Mouse (Mus musculus): ENCODE measurements around the gene Olfr792. TPM values are rescaled to one million over a fixed set of nuclear protein-coding genes. Genes with fewer than 3 reads are reported as not detected.

The Olfr792 gene
- not detected in 2 replicates for polyA plus RNA-seq (2015; fragmentation: Nextera tagmentation; extraction: Ambion mirVana)

- Histone ChIP-seq H3K9me3 (no peaks in the 10 kb centered on the region), H3K27ac (no peak within 1 kb of the TSS), H3K27me3 (replicated peaks) (no peaks in the 10 kb centered on the region), H3K4me3 (replicated peaks) (no peak within 1 kb of the TSS), H3K4me1 (no peaks in the 10 kb centered on the region), H3K4me2 (no peak within 1 kb of the TSS), H3K36me3 (no peaks in the 10 kb centered on the region), H3K9ac (no peak within 1 kb of the TSS)
- WGBS: 89% methylated on average over 1 of the region's 1 CpGs
- no peak for ATAC-seq (ENCODE audit: insufficient read depth, low FRiP score, low read depth)
These were observed at the start of gene Olfr792 for GRCm38 (mm10) chr10:129538862-129539261. Olfr792 (plus strand) TSS chr10:129539162.

GRCm38 (mm10) chr10:129490101-129490500 lies 48.9 kb upstream of the Olfr792 start:
- H3K4me2 ChIP-seq: no peak overlapping the region
- no peaks in the 10 kb centered on the region for H3K9me3 ChIP-seq
- no peak for ATAC-seq (ENCODE audit: insufficient read depth, low FRiP score, low read depth)
- H3K27ac ChIP-seq: no peak overlapping the region
- no peak overlapping the region for H3K9ac ChIP-seq
- H3K27me3 ChIP-seq (replicated peaks): no peaks in the 10 kb centered on the region
- 80% methylated on average over 2 of the region's 2 CpGs for whole genome bisulfite sequencing
- no peak overlapping the region for H3K4me3 ChIP-seq (replicated peaks)
- no peaks in the 10 kb centered on the region for H3K4me1 ChIP-seq
- no peaks in the 10 kb centered on the region for H3K36me3 ChIP-seq

- Histone ChIP-seq H3K4me2 (no peak within 1 kb of the TSS), H3K4me1 (no peaks in the 10 kb centered on the region), H3K27ac (no peak within 1 kb of the TSS), H3K4me3 (replicated peaks) (no peak within 1 kb of the TSS), H3K9me3 (no peaks in the 10 kb centered on the region), H3K9ac (no peak within 1 kb of the TSS), H3K36me3 (no peaks in the 10 kb centered on the region), H3K27me3 (replicated peaks) (no peaks in the 10 kb centered on the region)
- ATAC-seq (ENCODE audit: insufficient read depth, low FRiP score, low read depth): no peak
These were observed 40.8 kb upstream of the Olfr792 start, which contains the start of gene Olfr790 for GRCm38 (mm10) chr10:129498192-129498591. Olfr790 (plus strand) TSS chr10:129498492.

- Histone ChIP-seq H3K9ac (no peak within 1 kb of the TSS), H3K9me3 (no peaks in the 10 kb centered on the region), H3K27me3 (replicated peaks) (no peaks in the 10 kb centered on the region), H3K4me3 (replicated peaks) (no peak within 1 kb of the TSS), H3K4me2 (no peak within 1 kb of the TSS), H3K36me3 (no peaks in the 10 kb centered on the region), H3K27ac (no peak within 1 kb of the TSS), H3K4me1 (no peaks in the 10 kb centered on the region)
- no peak for ATAC-seq (ENCODE audit: insufficient read depth, low FRiP score, low read depth)
- 61% methylated on average over 3 of the region's 3 CpGs for WGBS
These were observed 17.5 kb upstream of the Olfr792 start, which contains the start of gene Olfr791 for GRCm38 (mm10) chr10:129521492-129521891. Olfr791 (plus strand) TSS chr10:129521792.

- no peak for ATAC-seq (ENCODE audit: insufficient read depth, low FRiP score, low read depth)
- 50% methylated on average over 1 of the region's 1 CpGs for WGBS
- H3K4me2 ChIP-seq: no peak overlapping the region
These were observed 10.4 kb downstream of the Olfr792 start for GRCm38 (mm10) chr10:129549354-129549753.

GRCm38 (mm10) chr10:129567355-129567754 lies 28.4 kb downstream of the Olfr792 start, which contains the start of gene Olfr794:
Olfr794 (plus strand) TSS chr10:129567655.
- Histone ChIP-seq H3K9ac (no peak within 1 kb of the TSS), H3K36me3 (no peaks in the 10 kb centered on the region), H3K9me3 (no peaks in the 10 kb centered on the region), H3K4me3 (replicated peaks) (no peak within 1 kb of the TSS), H3K27me3 (replicated peaks) (no peaks in the 10 kb centered on the region), H3K4me2 (no peak within 1 kb of the TSS), H3K27ac (no peak within 1 kb of the TSS), H3K4me1 (no peaks in the 10 kb centered on the region)
- WGBS: 65% methylated on average over 2 of the region's 2 CpGs
- no peak for ATAC-seq (ENCODE audit: insufficient read depth, low FRiP score, low read depth)

More at GRCm38 (mm10) chr10:129549354-129549753, 10.4 kb downstream of the Olfr792 start:
- H3K27ac ChIP-seq: no peak overlapping the region
- no peak overlapping the region for H3K9ac ChIP-seq
- H3K4me1 ChIP-seq: no peaks in the 10 kb centered on the region
- H3K27me3 ChIP-seq (replicated peaks): no peaks in the 10 kb centered on the region
- no peak overlapping the region for H3K4me3 ChIP-seq (replicated peaks)
- H3K36me3 ChIP-seq: no peaks in the 10 kb centered on the region
- no peaks in the 10 kb centered on the region for H3K9me3 ChIP-seq

- Histone ChIP-seq H3K27ac (no peak overlapping the region), H3K4me3 (replicated peaks) (no peak overlapping the region), H3K27me3 (replicated peaks) (no peaks in the 10 kb centered on the region), H3K4me1 (no peaks in the 10 kb centered on the region), H3K4me2 (no peak overlapping the region), H3K9me3 (no peaks in the 10 kb centered on the region), H3K36me3 (no peaks in the 10 kb centered on the region), H3K9ac (no peak overlapping the region)
- ATAC-seq (ENCODE audit: insufficient read depth, low FRiP score, low read depth): no peak
- WGBS: 63% methylated on average over 1 of the region's 1 CpGs
These were observed 38.1 kb downstream of the Olfr792 start for GRCm38 (mm10) chr10:129577066-129577465.

Small RNA genes within 50 kb of the gene (microRNA-seq; reads per million reads assigned to microRNA genes)
- not detected for gene Gm23252

Other genes with a start within 250 kb of the Olfr792 start
- gene Olfr780, start 221.0 kb upstream of the Olfr792 start, polyA plus RNA-seq (2015; fragmentation: Nextera tagmentation; extraction: Ambion mirVana): not detected in 2 replicates
- not detected in 2 replicates for gene Olfr781, start 210.3 kb upstream of the Olfr792 start, polyA plus RNA-seq (2015; fragmentation: Nextera tagmentation; extraction: Ambion mirVana)
- not detected in 2 replicates for gene Olfr782, start 190.3 kb upstream of the Olfr792 start, polyA plus RNA-seq (2015; fragmentation: Nextera tagmentation; extraction: Ambion mirVana)
- gene Olfr784, start 155.1 kb upstream of the Olfr792 start, polyA plus RNA-seq (2015; fragmentation: Nextera tagmentation; extraction: Ambion mirVana): 0.09 TPM in 1 of 2 replicates, not detected in the other
- gene Olfr785, start 133.7 kb upstream of the Olfr792 start, polyA plus RNA-seq (2015; fragmentation: Nextera tagmentation; extraction: Ambion mirVana): not detected in 2 replicates
- not detected in 2 replicates for gene Olfr786, start 111.9 kb upstream of the Olfr792 start, polyA plus RNA-seq (2015; fragmentation: Nextera tagmentation; extraction: Ambion mirVana)
- gene Olfr787, start 77.3 kb upstream of the Olfr792 start, polyA plus RNA-seq (2015; fragmentation: Nextera tagmentation; extraction: Ambion mirVana): not detected in 2 replicates
- not detected in 2 replicates for gene Olfr788, start 68.2 kb upstream of the Olfr792 start, polyA plus RNA-seq (2015; fragmentation: Nextera tagmentation; extraction: Ambion mirVana)
- gene Olfr789, start 54.4 kb upstream of the Olfr792 start, polyA plus RNA-seq (2015; fragmentation: Nextera tagmentation; extraction: Ambion mirVana): not detected in 2 replicates
- gene Olfr790, start 40.7 kb upstream of the Olfr792 start, polyA plus RNA-seq (2015; fragmentation: Nextera tagmentation; extraction: Ambion mirVana): not detected in 2 replicates
- gene Olfr791, start 17.4 kb upstream of the Olfr792 start, polyA plus RNA-seq (2015; fragmentation: Nextera tagmentation; extraction: Ambion mirVana): not detected in 2 replicates
- not detected in 2 replicates for gene Olfr794, start 28.5 kb downstream of the Olfr792 start, polyA plus RNA-seq (2015; fragmentation: Nextera tagmentation; extraction: Ambion mirVana)
- gene Olfr796, start 73.4 kb downstream of the Olfr792 start, polyA plus RNA-seq (2015; fragmentation: Nextera tagmentation; extraction: Ambion mirVana): not detected in 2 replicates
- not detected in 2 replicates for gene Olfr798, start 88.8 kb downstream of the Olfr792 start, polyA plus RNA-seq (2015; fragmentation: Nextera tagmentation; extraction: Ambion mirVana)
- gene Olfr799, start 98.3 kb downstream of the Olfr792 start, polyA plus RNA-seq (2015; fragmentation: Nextera tagmentation; extraction: Ambion mirVana): not detected in 2 replicates
- gene Olfr800, start 118.5 kb downstream of the Olfr792 start, polyA plus RNA-seq (2015; fragmentation: Nextera tagmentation; extraction: Ambion mirVana): not detected in 2 replicates
- gene Olfr801, start 134.7 kb downstream of the Olfr792 start, polyA plus RNA-seq (2015; fragmentation: Nextera tagmentation; extraction: Ambion mirVana): not detected in 2 replicates
- gene Olfr802, start 149.0 kb downstream of the Olfr792 start, polyA plus RNA-seq (2015; fragmentation: Nextera tagmentation; extraction: Ambion mirVana): not detected in 2 replicates
- not detected in 2 replicates for gene Olfr803, start 155.1 kb downstream of the Olfr792 start, polyA plus RNA-seq (2015; fragmentation: Nextera tagmentation; extraction: Ambion mirVana)
- gene Olfr804, start 164.0 kb downstream of the Olfr792 start, polyA plus RNA-seq (2015; fragmentation: Nextera tagmentation; extraction: Ambion mirVana): not detected in 2 replicates
- gene Olfr805, start 190.2 kb downstream of the Olfr792 start, polyA plus RNA-seq (2015; fragmentation: Nextera tagmentation; extraction: Ambion mirVana): not detected in 2 replicates
- gene Olfr806, start 202.8 kb downstream of the Olfr792 start, polyA plus RNA-seq (2015; fragmentation: Nextera tagmentation; extraction: Ambion mirVana): not detected in 2 replicates
- gene Olfr807, start 218.6 kb downstream of the Olfr792 start, polyA plus RNA-seq (2015; fragmentation: Nextera tagmentation; extraction: Ambion mirVana): not detected in 2 replicates
- not detected in 2 replicates for gene Olfr808, start 226.3 kb downstream of the Olfr792 start, polyA plus RNA-seq (2015; fragmentation: Nextera tagmentation; extraction: Ambion mirVana)
- not detected in 2 replicates for gene Olfr809, start 235.5 kb downstream of the Olfr792 start, polyA plus RNA-seq (2015; fragmentation: Nextera tagmentation; extraction: Ambion mirVana)